ENCODE assay signal across 22 mouse cellular contexts in the genomic region with DNA sequence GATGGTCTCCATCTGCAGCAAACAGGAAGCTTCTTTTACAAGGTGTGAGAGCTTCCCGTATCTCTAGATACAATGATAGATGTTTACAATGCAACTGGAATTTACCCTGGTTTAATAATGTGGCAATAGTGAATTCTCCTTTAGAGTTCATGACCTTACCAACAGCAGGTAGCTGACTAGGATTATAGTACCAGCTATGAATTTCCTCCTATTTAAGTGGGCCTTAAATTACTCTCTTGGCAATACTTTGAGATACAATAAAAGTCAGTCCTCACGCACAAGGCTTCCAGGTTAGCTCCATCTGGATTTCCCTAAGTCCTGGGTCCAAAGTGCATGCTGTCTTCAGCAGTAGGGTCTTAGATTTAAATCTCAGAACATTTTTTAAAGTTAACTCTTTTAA.
DNase-seq lines count a peak whose midpoint lies in the region; ATAC-seq lines count a peak whose summit lies in the region.
"Had no signal": no experiment of that assay in that cellular context is flagged by ENCODE, and none has a peak within 500 bp of the region (broad histone marks: within the 10 kb centered on the region; RNA-seq: fewer than 3 reads in every experiment).

No protein-coding gene starts in this region.

- H3K4me2 ChIP-seq in intestine, embryonic 15.5 days (replicated peaks) = no peak overlapping the region
- no peak overlapping the region for H3K4me2 ChIP-seq in intestine, embryonic 16.5 days (ENCODE audit: low read depth, low read length)
- H3K4me2 ChIP-seq: embryonic facial prominence, embryonic 13.5 days; embryonic facial prominence, embryonic 15.5 days; forebrain, embryonic 12.5 days had no signal

- H3K36me3 ChIP-seq in intestine, embryonic 15.5 days = no peaks in the 10 kb centered on the region
- 0 out of 2 replicates have a peak, but pooled peaks cover 2% of the 10 kb centered on the region for H3K36me3 ChIP-seq in intestine, embryonic 16.5 days (ENCODE audit: control insufficient read depth, insufficient read depth, low read length)
- H3K36me3 ChIP-seq: embryonic facial prominence, embryonic 15.5 days; forebrain, embryonic 12.5 days had no signal

- no peak overlapping the region for H3K27ac ChIP-seq in intestine, embryonic 15.5 days
- no peak overlapping the region for H3K27ac ChIP-seq in intestine, embryonic 16.5 days (ENCODE audit: low read length)
- H3K27ac ChIP-seq: embryonic facial prominence, embryonic 13.5 days; embryonic facial prominence, embryonic 15.5 days; forebrain, embryonic 10.5 days; forebrain, embryonic 12.5 days had no signal

- peak; percentile 74 for ATAC-seq in intestine, embryonic 15.5 days
- peak; percentile 84 for ATAC-seq in intestine, embryonic 16.5 days
- ATAC-seq: forebrain, embryonic 14.5 days had no signal

- H3K9me3 ChIP-seq in intestine, embryonic 15.5 days = no peaks in the 10 kb centered on the region
- no peaks in the 10 kb centered on the region for H3K9me3 ChIP-seq in intestine, embryonic 16.5 days (ENCODE audit: control insufficient read depth, low read length)
- H3K9me3 ChIP-seq: embryonic facial prominence, embryonic 13.5 days; embryonic facial prominence, embryonic 15.5 days; forebrain, embryonic 10.5 days; forebrain, embryonic 12.5 days had no signal

- DNase-seq in large intestine, adult 2 months (ENCODE audit: low read depth, low spot score) = peak; percentile 24
- no peak for DNase-seq in gastrocnemius, adult 18-20 months (ENCODE audit: low spot score)
- no peak for DNase-seq in gastrocnemius, postnatal 36 days
- DNase-seq in kidney, adult 8-10 months = no peak
- DNase-seq: adrenal gland, adult 2 months; adrenal gland, postnatal 10 days; adrenal gland, postnatal 25 days; cerebellum, adult 11 months; cerebellum, adult 18-20 months; cerebellum, adult 8-10 months; cerebellum, adult 9-11 months; cerebellum, postnatal 14 days; cerebellum, postnatal 36 days; embryo, embryonic 11 days had no signal

- 62% methylated on average over 2 of the region's 2 CpGs for WGBS in intestine, embryonic 15.5 days
- WGBS in intestine, embryonic 16.5 days = 59% methylated on average over 2 of the region's 2 CpGs
- whole genome bisulfite sequencing in large intestine, adult 2 months = 22% methylated on average over 2 of the region's 2 CpGs

- H3K4me1 ChIP-seq in intestine, embryonic 15.5 days (replicated peaks) = no peaks in the 10 kb centered on the region
- no peaks in the 10 kb centered on the region; the same call in 1 of the 2 replicates for H3K4me1 ChIP-seq in intestine, embryonic 16.5 days (ENCODE audit: control insufficient read depth, insufficient read depth, low read length)
- H3K4me1 ChIP-seq: embryonic facial prominence, embryonic 13.5 days; embryonic facial prominence, embryonic 15.5 days; forebrain, embryonic 10.5 days; forebrain, embryonic 12.5 days had no signal

- no peaks in the 10 kb centered on the region for H3K27me3 ChIP-seq in intestine, embryonic 15.5 days (replicated peaks)
- H3K27me3 ChIP-seq in intestine, embryonic 16.5 days (replicated peaks; ENCODE audit: control insufficient read depth, insufficient read depth, low read length) = no peaks in the 10 kb centered on the region
- H3K27me3 ChIP-seq: embryonic facial prominence, embryonic 13.5 days; embryonic facial prominence, embryonic 15.5 days; forebrain, embryonic 12.5 days had no signal

- no peak overlapping the region for H3K9ac ChIP-seq in intestine, embryonic 15.5 days
- H3K9ac ChIP-seq in intestine, embryonic 16.5 days (ENCODE audit: low read depth, low read length) = no peak overlapping the region
- H3K9ac ChIP-seq: embryonic facial prominence, embryonic 13.5 days; embryonic facial prominence, embryonic 15.5 days; forebrain, embryonic 12.5 days had no signal

- no peak overlapping the region for H3K4me3 ChIP-seq in intestine, embryonic 15.5 days (replicated peaks)
- no peak overlapping the region for H3K4me3 ChIP-seq in intestine, embryonic 16.5 days (ENCODE audit: low read length)
- H3K4me3 ChIP-seq: embryonic facial prominence, embryonic 13.5 days; embryonic facial prominence, embryonic 15.5 days; erythroblast, embryonic 14.5 days; forebrain, embryonic 10.5 days; forebrain, embryonic 12.5 days had no signal

- intact Hi-C loops in gastrocnemius, postnatal 36 days (cut with DNase I) = no loop called here
